21 mouse cellular contexts compared by ENCODE assay signal in the genomic region with DNA sequence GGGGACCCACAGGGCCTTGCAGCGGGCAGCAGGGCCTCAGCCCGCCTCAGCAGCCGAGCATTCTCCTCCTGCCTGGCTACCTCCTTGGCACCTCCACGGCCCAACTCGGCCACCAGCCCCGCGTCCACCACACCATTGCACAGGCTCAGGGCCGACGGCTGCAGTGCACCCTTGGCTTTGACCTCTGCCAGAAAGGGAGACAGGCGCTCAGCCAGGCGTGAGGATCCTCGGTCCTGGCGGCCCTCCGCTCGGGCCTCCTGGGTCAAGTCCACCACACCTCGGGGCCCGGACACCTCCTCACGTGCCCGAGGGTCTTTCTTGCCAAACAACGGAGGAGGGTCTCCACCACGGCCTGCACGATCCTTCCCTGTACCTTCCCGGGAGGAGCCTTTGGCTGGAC. TPM values are rescaled to one million over a fixed set of nuclear protein-coding genes. Genes with fewer than 3 reads are reported as not detected.
DNase-seq lines count a peak whose midpoint lies in the region; ATAC-seq and TF ChIP-seq lines count a peak whose summit lies in the region.
"Had no signal": no experiment of that assay in that cellular context is flagged by ENCODE, and none has a peak within 500 bp of the region (broad histone marks: within the 10 kb centered on the region; RNA-seq: fewer than 3 reads in every experiment).

No protein-coding gene starts in this region.

- no peak overlapping the region for H3K4me2 ChIP-seq in hindbrain, embryonic 16.5 days (ENCODE audit: low read length)
- no peak overlapping the region for H3K4me2 ChIP-seq in kidney, embryonic 15.5 days
- H3K4me2 ChIP-seq in liver, embryonic 11.5 days = no peak overlapping the region
- H3K4me2 ChIP-seq: embryonic facial prominence, embryonic 13.5 days; midbrain, embryonic 12.5 days had no signal

- no peak overlapping the region for H3K27ac ChIP-seq in hindbrain, embryonic 10.5 days
- H3K27ac ChIP-seq in hindbrain, embryonic 16.5 days (ENCODE audit: low read depth, low read length) = no peak overlapping the region
- no peak overlapping the region for H3K27ac ChIP-seq in ES-E14 (ENCODE audit: insufficient read depth, low read depth, low read length, poor library complexity, severe bottlenecking)
- no peak overlapping the region for H3K27ac ChIP-seq in kidney, embryonic 15.5 days
- no peak overlapping the region for H3K27ac ChIP-seq in layer of hippocampus, adult 2 months
- H3K27ac ChIP-seq in liver, embryonic 11.5 days (ENCODE audit: low read depth, low read length) = no peak overlapping the region
- H3K27ac ChIP-seq: embryonic facial prominence, embryonic 13.5 days; midbrain, embryonic 12.5 days; stomach, postnatal 0 days had no signal

- H3K36me3 ChIP-seq in hindbrain, embryonic 10.5 days = peaks cover 89% of the 10 kb centered on the region
- peaks cover 21% of the 10 kb centered on the region for H3K36me3 ChIP-seq in hindbrain, embryonic 16.5 days (ENCODE audit: control insufficient read depth, insufficient read depth, low read length)
- H3K36me3 ChIP-seq in E14TG2a.4 (ENCODE audit: insufficient read depth, low read length) (peaks cover 45% of the 10 kb centered on the region), ES-E14 (ENCODE audit: control insufficient read depth, insufficient read depth, low read length, poor library complexity, severe bottlenecking) (peaks cover 6% of the 10 kb centered on the region; the same call in 1 of the 2 replicates)
- peaks cover 67% of the 10 kb centered on the region for H3K36me3 ChIP-seq in kidney, embryonic 15.5 days
- peaks cover 34% of the 10 kb centered on the region for H3K36me3 ChIP-seq in liver, embryonic 11.5 days (ENCODE audit: control insufficient read depth, insufficient read depth, low read length)

- TF ChIP-seq CTCF in E14TG2a.4 (conservative IDR thresholded peaks at IDR 0.05; ENCODE audit: low read length) = no peak
- TF ChIP-seq CTCF in layer of hippocampus, adult 2 months (conservative IDR thresholded peaks at IDR 0.05) = no peak

- 0 out of 2 replicates have a peak overlapping the region, but pooled peaks have one; percentile 2 for H3K4me3 ChIP-seq in hindbrain, embryonic 10.5 days
- H3K4me3 ChIP-seq in hindbrain, embryonic 16.5 days (ENCODE audit: low read length) = no peak overlapping the region
- H3K4me3 ChIP-seq in E14TG2a.4 (replicated peaks; ENCODE audit: low read length) (peak overlapping the region; percentile 76), ES-E14 (ENCODE audit: insufficient read depth in 1 of 2, low read depth in 1 of 2, low read length in 2 of 2, poor library complexity in 1 of 2, severe bottlenecking in 1 of 2) (peak overlapping the region; percentile 58 to 65; a peak in 3 of 4 replicates)
- no peak overlapping the region for H3K4me3 ChIP-seq in kidney, embryonic 15.5 days (replicated peaks)
- H3K4me3 ChIP-seq in layer of hippocampus, adult 2 months = no peak overlapping the region
- H3K4me3 ChIP-seq in liver, embryonic 11.5 days (ENCODE audit: low read depth, low read length) = no peak overlapping the region
- H3K4me3 ChIP-seq: embryonic facial prominence, embryonic 13.5 days; erythroblast, embryonic 14.5 days; midbrain, embryonic 12.5 days had no signal

- peaks cover 16% of the 10 kb centered on the region for H3K9me3 ChIP-seq in hindbrain, embryonic 10.5 days
- no peaks in the 10 kb centered on the region for H3K9me3 ChIP-seq in hindbrain, embryonic 16.5 days (ENCODE audit: control insufficient read depth, low read length)
- H3K9me3 ChIP-seq in E14TG2a.4 (ENCODE audit: low read length) (no peaks in the 10 kb centered on the region), ES-E14 (ENCODE audit: control insufficient read depth, insufficient read depth, low read depth, low read length) (no peaks in the 10 kb centered on the region)
- 0 out of 2 replicates have a peak, but pooled peaks cover 3% of the 10 kb centered on the region for H3K9me3 ChIP-seq in kidney, embryonic 15.5 days (replicated peaks)
- H3K9me3 ChIP-seq in liver, embryonic 11.5 days (ENCODE audit: control insufficient read depth, low read length) = no peaks in the 10 kb centered on the region; the same call in 1 of the 2 replicates
- H3K9me3 ChIP-seq: embryonic facial prominence, embryonic 13.5 days; midbrain, embryonic 12.5 days had no signal

- no peak for ATAC-seq in hindbrain, embryonic 16.5 days
- 0 out of 2 replicates have a peak, but pooled peaks have one; percentile 16 for ATAC-seq in kidney, embryonic 15.5 days (replicated peaks; ENCODE audit: low FRiP score)
- no peak for ATAC-seq in liver, embryonic 11.5 days (replicated peaks; ENCODE audit: low FRiP score)
- ATAC-seq: forebrain, embryonic 14.5 days; liver, postnatal 0 days had no signal

- no peak for DNase-seq in hindbrain, embryonic 10.5 days (ENCODE audit: low spot score)
- no peak for DNase-seq in ES-E14 (ENCODE audit: low read depth, low spot score)
- DNase-seq in lung, adult 18-20 months = no peak
- DNase-seq in layer of hippocampus, adult 2 months (ENCODE audit: low spot score in 2 of 2) = no peak
- DNase-seq in liver, embryonic 11.5 days (ENCODE audit: low spot score) = no peak
- DNase-seq: adrenal gland, postnatal 25 days; B cell, adult 2 months; embryo, embryonic 11 days; heart, postnatal 4 days; liver, postnatal 0 days; lung, postnatal 14 days; right cerebral cortex, postnatal 14 days had no signal

- no peaks in the 10 kb centered on the region for H3K27me3 ChIP-seq in hindbrain, embryonic 10.5 days (ENCODE audit: insufficient read depth, poor library complexity, severe bottlenecking)
- no peaks in the 10 kb centered on the region for H3K27me3 ChIP-seq in hindbrain, embryonic 16.5 days (replicated peaks; ENCODE audit: control insufficient read depth, insufficient read depth, low read length)
- H3K27me3 ChIP-seq in E14TG2a.4 (ENCODE audit: insufficient read depth, low read length) = 0 out of 2 replicates have a peak, but pooled peaks cover 6% of the 10 kb centered on the region
- no peaks in the 10 kb centered on the region for H3K27me3 ChIP-seq in kidney, embryonic 15.5 days
- no peaks in the 10 kb centered on the region for H3K27me3 ChIP-seq in liver, embryonic 11.5 days (replicated peaks; ENCODE audit: control insufficient read depth, insufficient read depth, low read length)
- H3K27me3 ChIP-seq: CH12.LX; embryonic facial prominence, embryonic 13.5 days; midbrain, embryonic 12.5 days had no signal

- in situ Hi-C loops in ES-E14 (cut with MboI; ENCODE audit: low sequenced_read_pairs in 2 of 2, unreplicated experiment in 2 of 2) = no loop called here

- H3K9ac ChIP-seq in hindbrain, embryonic 16.5 days (ENCODE audit: low read depth, low read length) = no peak overlapping the region; the same call in 1 of the 2 replicates
- H3K9ac ChIP-seq in ES-E14 (ENCODE audit: insufficient read depth, low read depth, low read length, poor library complexity, severe bottlenecking) = peak overlapping the region; percentile 63
- H3K9ac ChIP-seq in kidney, embryonic 15.5 days = no peak overlapping the region
- H3K9ac ChIP-seq in liver, embryonic 11.5 days (ENCODE audit: low read depth, low read length) = no peak overlapping the region
- H3K9ac ChIP-seq: embryonic facial prominence, embryonic 13.5 days; liver, postnatal 0 days; midbrain, embryonic 12.5 days had no signal

- peaks cover 24% of the 10 kb centered on the region for H3K4me1 ChIP-seq in hindbrain, embryonic 10.5 days (replicated peaks)
- peaks cover 17% of the 10 kb centered on the region for H3K4me1 ChIP-seq in hindbrain, embryonic 16.5 days (ENCODE audit: control insufficient read depth, insufficient read depth, low read depth, low read length)
- H3K4me1 ChIP-seq in E14TG2a.4 (replicated peaks; ENCODE audit: low read depth, low read length) (peaks cover 71% of the 10 kb centered on the region), ES-E14 (ENCODE audit: control insufficient read depth in 2 of 2, insufficient read depth in 2 of 2, low read length in 2 of 2, poor library complexity in 1 of 2) (peaks cover 4 to 15% of the 10 kb centered on the region in 2 experiments; a peak in 2 of 4 replicates)
- H3K4me1 ChIP-seq in kidney, embryonic 15.5 days = peaks cover 10% of the 10 kb centered on the region
- H3K4me1 ChIP-seq in liver, embryonic 11.5 days (replicated peaks; ENCODE audit: control insufficient read depth, insufficient read depth, low read length) = no peaks in the 10 kb centered on the region

- 96% methylated on average over 23 of the region's 23 CpGs for WGBS in hindbrain, embryonic 10.5 days
- WGBS in hindbrain, embryonic 16.5 days = 95% methylated on average over 20 of the region's 23 CpGs
- 84% methylated on average over 22 of the region's 23 CpGs for WGBS in kidney, embryonic 15.5 days
- WGBS in liver, embryonic 11.5 days = 95% methylated on average over 23 of the region's 23 CpGs

TF ChIP-seq in ES-E14, 5 proteins besides CTCF, POLR2A, EP300 and RAD21:
- TF ChIP-seq CHD2 (IDR thresholded peaks at IDR 0.05; ENCODE audit: low read depth, low read length) (no peak), ZNF384 (IDR thresholded peaks at IDR 0.05; ENCODE audit: low read depth, low read length) (no peak), ZC3H11A (IDR thresholded peaks at IDR 0.05; ENCODE audit: borderline replicate concordance, low read depth, low read length) (no peak), MAFK (IDR thresholded peaks at IDR 0.05; ENCODE audit: insufficient read depth, low read depth, low read length) (no peak), HCFC1 (IDR thresholded peaks at IDR 0.05; ENCODE audit: borderline replicate concordance, insufficient read depth, low read length) (no peak)
TF ChIP-seq in ES-E14: peak in this region for 0.

RNA-seq across cellular contexts. Expression of gene Tnrc18, which starts 29.2 kb away (rescaled TPM):
- polyA plus RNA-seq in hindbrain, embryonic 10.5 days (2016; fragmentation: Nextera tagmentation; extraction: Ambion mirVana) = 25.2 and 39.3 TPM in 2 replicates
- polyA plus RNA-seq in hindbrain, embryonic 16.5 days (2015; fragmentation: Nextera tagmentation; extraction: Ambion mirVana) = 19.7 and 23.8 TPM in 2 replicates
- 12.9 and 20.7 TPM in 2 replicates for total RNA-seq in ES-E14 (2012; rRNA removed)
- 21.6 and 28.1 TPM in 2 replicates for polyA plus RNA-seq in kidney, embryonic 15.5 days (2015; fragmentation: Nextera tagmentation; extraction: Ambion mirVana)
- total RNA-seq in layer of hippocampus, adult 2 months (2021) = 100 to 1,000 TPM; 142 to 143 TPM
- 10.9 and 11.1 TPM in 2 replicates for polyA plus RNA-seq in liver, embryonic 11.5 days (2014; fragmentation: Nextera tagmentation; extraction: Ambion mirVana)

Comparison
In these comparisons a context has a peak if more than half of its experiments do, and no peak if none do; other contexts are left out.
1. H3K4me3 ChIP-seq: peak in hindbrain, embryonic 10.5 days (single experiment), E14TG2a.4 (single experiment) and ES-E14 (2 of 2); none in hindbrain, embryonic 16.5 days (single experiment), kidney, embryonic 15.5 days (single experiment), layer of hippocampus, adult 2 months (single experiment) and liver, embryonic 11.5 days (single experiment).